Comparison of ENCODE assay signal across 21 mouse cellular contexts in the genomic region with DNA sequence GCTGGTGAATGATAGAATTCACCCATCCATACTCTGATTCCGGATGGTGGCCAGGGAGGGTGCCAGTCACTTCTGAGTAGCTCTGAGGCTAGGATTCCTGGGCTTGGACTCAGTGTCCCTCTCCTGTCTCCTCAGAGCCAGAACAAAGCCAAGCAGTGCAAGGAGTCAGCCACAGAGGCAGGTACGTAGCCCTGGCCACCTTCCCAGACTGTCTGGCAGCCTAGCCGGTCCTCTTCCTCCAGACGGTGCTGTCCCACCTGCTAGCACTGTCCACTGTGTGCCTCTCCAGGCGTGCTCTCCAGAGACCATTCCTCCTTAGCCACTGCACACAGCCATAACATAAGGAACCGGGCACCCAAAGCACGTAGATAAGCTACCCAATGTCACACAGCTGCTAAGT. TPM values are rescaled to one million over a fixed set of nuclear protein-coding genes. Genes with fewer than 3 reads are reported as not detected.
DNase-seq lines count a peak whose midpoint lies in the region; ATAC-seq and TF ChIP-seq lines count a peak whose summit lies in the region.
"Had no signal": no experiment of that assay in that cellular context is flagged by ENCODE, and none has a peak within 500 bp of the region (broad histone marks: within the 10 kb centered on the region; RNA-seq: fewer than 3 reads in every experiment).

No protein-coding gene starts in this region.

- H3K4me3 ChIP-seq in forebrain, embryonic 12.5 days (replicated peaks) = no peak overlapping the region
- H3K4me3 ChIP-seq in forebrain, postnatal 0 days (ENCODE audit: low read depth, low read length) = no peak overlapping the region
- H3K4me3 ChIP-seq in midbrain, embryonic 12.5 days = no peak overlapping the region
- H3K4me3 ChIP-seq in midbrain, embryonic 11.5 days (ENCODE audit: low read depth, low read length) = no peak overlapping the region
- H3K4me3 ChIP-seq: embryonic facial prominence, embryonic 13.5 days; forebrain, embryonic 10.5 days had no signal

- DNase-seq in forebrain, postnatal 0 days = no peak
- no peak for DNase-seq in midbrain, embryonic 11.5 days (ENCODE audit: low spot score, missing footprints)
- DNase-seq in cerebellum, adult 9-10 months = peak; percentile 52
- peak; percentile 75 to 80 for DNase-seq in cerebellum, postnatal 14 days
- DNase-seq in urinary bladder, postnatal 25 days (ENCODE audit: low spot score) = no peak
- no peak for DNase-seq in urinary bladder, adult 2 months (ENCODE audit: low spot score)
- DNase-seq: B cell, adult 2 months; gastrocnemius, postnatal 10 days; layer of hippocampus, postnatal 36 days; liver; lung, adult 2 months; thymus, adult 2 months had no signal

- H3K27ac ChIP-seq in forebrain, embryonic 12.5 days = 0 out of 2 replicates have a peak overlapping the region, but pooled peaks have one; percentile 26
- H3K27ac ChIP-seq in forebrain, postnatal 0 days (ENCODE audit: low read depth, low read length) = no peak overlapping the region
- no peak overlapping the region for H3K27ac ChIP-seq in midbrain, embryonic 12.5 days (replicated peaks)
- H3K27ac ChIP-seq in midbrain, embryonic 11.5 days (ENCODE audit: low read depth, low read length) = no peak overlapping the region
- H3K27ac ChIP-seq: embryonic facial prominence, embryonic 13.5 days; kidney, postnatal 0 days; liver, embryonic 14.5 days; macrophage had no signal

- H3K9me3 ChIP-seq in forebrain, embryonic 12.5 days = no peaks in the 10 kb centered on the region
- no peaks in the 10 kb centered on the region for H3K9me3 ChIP-seq in forebrain, postnatal 0 days (ENCODE audit: low read length)
- no peaks in the 10 kb centered on the region for H3K9me3 ChIP-seq in midbrain, embryonic 12.5 days
- H3K9me3 ChIP-seq in midbrain, embryonic 11.5 days (ENCODE audit: control insufficient read depth, low read length) = no peaks in the 10 kb centered on the region
- H3K9me3 ChIP-seq: embryonic facial prominence, embryonic 13.5 days; forebrain, embryonic 10.5 days had no signal

- H3K36me3 ChIP-seq in forebrain, embryonic 12.5 days (replicated peaks) = peaks cover 19% of the 10 kb centered on the region
- H3K36me3 ChIP-seq in forebrain, postnatal 0 days (ENCODE audit: insufficient read depth) = peaks cover 15% of the 10 kb centered on the region
- H3K36me3 ChIP-seq in midbrain, embryonic 12.5 days = peaks cover 13% of the 10 kb centered on the region
- H3K36me3 ChIP-seq in midbrain, embryonic 11.5 days (ENCODE audit: control insufficient read depth, insufficient read depth, low read length) = peaks cover 3% of the 10 kb centered on the region; the same call in 1 of the 2 replicates

- no peak for ATAC-seq in forebrain, embryonic 12.5 days (ENCODE audit: low FRiP score)
- no peak for ATAC-seq in forebrain, postnatal 0 days
- ATAC-seq in midbrain, embryonic 12.5 days (ENCODE audit: low FRiP score, low read depth) = no peak
- no peak for ATAC-seq in midbrain, embryonic 11.5 days (ENCODE audit: low FRiP score)
- ATAC-seq: hindbrain, embryonic 16.5 days had no signal

- no peak overlapping the region for H3K9ac ChIP-seq in forebrain, embryonic 12.5 days
- no peak overlapping the region for H3K9ac ChIP-seq in forebrain, postnatal 0 days
- peak overlapping the region; percentile 31; the same call in 1 of the 2 replicates for H3K9ac ChIP-seq in midbrain, embryonic 12.5 days (replicated peaks)
- H3K9ac ChIP-seq in midbrain, embryonic 11.5 days (ENCODE audit: low read length) = no peak overlapping the region
- H3K9ac ChIP-seq: embryonic facial prominence, embryonic 13.5 days; liver, embryonic 14.5 days had no signal

- H3K4me1 ChIP-seq in forebrain, embryonic 12.5 days = peaks cover 17% of the 10 kb centered on the region
- H3K4me1 ChIP-seq in forebrain, postnatal 0 days (ENCODE audit: insufficient read depth) = peaks cover 6% of the 10 kb centered on the region
- peaks cover 14% of the 10 kb centered on the region for H3K4me1 ChIP-seq in midbrain, embryonic 12.5 days
- H3K4me1 ChIP-seq in midbrain, embryonic 11.5 days (ENCODE audit: control insufficient read depth, insufficient read depth, low read length) = no peaks in the 10 kb centered on the region

- TF ChIP-seq CTCF in forebrain, postnatal 0 days (IDR thresholded peaks at IDR 0.05; ENCODE audit: low read depth) = no peak

- H3K27me3 ChIP-seq in forebrain, embryonic 12.5 days = no peaks in the 10 kb centered on the region
- H3K27me3 ChIP-seq in forebrain, postnatal 0 days (ENCODE audit: insufficient read depth, low read length) = no peaks in the 10 kb centered on the region
- H3K27me3 ChIP-seq in midbrain, embryonic 12.5 days = peaks cover 5% of the 10 kb centered on the region; the same call in 1 of the 2 replicates
- H3K27me3 ChIP-seq in midbrain, embryonic 11.5 days (ENCODE audit: control insufficient read depth, insufficient read depth, low read length) = no peaks in the 10 kb centered on the region
- H3K27me3 ChIP-seq: embryonic facial prominence, embryonic 13.5 days had no signal

- WGBS in forebrain, embryonic 12.5 days = 83% methylated on average over 7 of the region's 7 CpGs
- WGBS in forebrain, postnatal 0 days = 68% methylated on average over 7 of the region's 7 CpGs
- 81% methylated on average over 7 of the region's 7 CpGs for WGBS in midbrain, embryonic 12.5 days
- WGBS in midbrain, embryonic 11.5 days = 83% methylated on average over 7 of the region's 7 CpGs

- no peak overlapping the region for H3K4me2 ChIP-seq in forebrain, embryonic 12.5 days
- no peak overlapping the region for H3K4me2 ChIP-seq in forebrain, postnatal 0 days (ENCODE audit: low read depth)
- no peak overlapping the region for H3K4me2 ChIP-seq in midbrain, embryonic 12.5 days (replicated peaks)
- H3K4me2 ChIP-seq in midbrain, embryonic 11.5 days = no peak overlapping the region
- H3K4me2 ChIP-seq: embryonic facial prominence, embryonic 13.5 days; heart, embryonic 11.5 days had no signal

RNA-seq across cellular contexts. Expression of a gene that starts 33.9 kb away (rescaled TPM):
- 0.54 and 0.59 TPM in 2 replicates for polyA plus RNA-seq in forebrain, embryonic 12.5 days (2016; fragmentation: Nextera tagmentation; extraction: Ambion mirVana)
- 1.5 and 3.0 TPM in 2 replicates for total RNA-seq in forebrain, postnatal 0 days (2014; rRNA removed)
- 0.92 and 1.0 TPM in 2 replicates for polyA plus RNA-seq in forebrain, postnatal 0 days (2015; fragmentation: Nextera tagmentation; extraction: Ambion mirVana)
- polyA plus RNA-seq in midbrain, embryonic 12.5 days (2016; fragmentation: Nextera tagmentation; extraction: Ambion mirVana) = 0.75 and 0.94 TPM in 2 replicates
- polyA plus RNA-seq in midbrain, embryonic 11.5 days (2014; fragmentation: Nextera tagmentation; extraction: Ambion mirVana) = 0.33 TPM in 1 of 2 replicates, not detected in the other
- polyA plus RNA-seq in urinary bladder, adult 2 months (2012; rRNA removed) = 7.7 and 8.4 TPM in 2 replicates

RNA-seq across cellular contexts. Expression of a gene that starts 41.7 kb away (rescaled TPM):
- 472 and 483 TPM in 2 replicates for polyA plus RNA-seq in forebrain, embryonic 12.5 days (2016; fragmentation: Nextera tagmentation; extraction: Ambion mirVana)
- total RNA-seq in forebrain, postnatal 0 days (2014; rRNA removed) = 414 and 430 TPM in 2 replicates
- 642 and 649 TPM in 2 replicates for polyA plus RNA-seq in forebrain, postnatal 0 days (2015; fragmentation: Nextera tagmentation; extraction: Ambion mirVana)
- 513 and 534 TPM in 2 replicates for polyA plus RNA-seq in midbrain, embryonic 12.5 days (2016; fragmentation: Nextera tagmentation; extraction: Ambion mirVana)
- polyA plus RNA-seq in midbrain, embryonic 11.5 days (2014; fragmentation: Nextera tagmentation; extraction: Ambion mirVana) = 560 and 573 TPM in 2 replicates
- 153 and 172 TPM in 2 replicates for polyA plus RNA-seq in urinary bladder, adult 2 months (2012; rRNA removed)

Comparison
In these comparisons a context has a peak if more than half of its experiments do, and no peak if none do; other contexts are left out.
1. DNase-seq: peak in cerebellum, adult 9-10 months (single experiment) and cerebellum, postnatal 14 days (2 of 2); none in forebrain, postnatal 0 days (single experiment), midbrain, embryonic 11.5 days (single experiment), urinary bladder, postnatal 25 days (single experiment) and urinary bladder, adult 2 months (single experiment).